Mouse (Mus musculus) lung, adult 18-20 months (tissue): ENCODE data around the gene Ajm1.

ENCODE experiments used
- DNase-seq, 2 experiments: peaks; one replicate each; pipeline ENCODE4 v3.0.0; 2022; ENCODE audit warnings: mixed read lengths in 2 of 2

Gene Ajm1

GRCm38 (mm10) chr2:25581294-25581864 is at the start of gene Ajm1:
Gene Ajm1 (minus strand): TSS chr2:25581757.
- peak; percentile 56 to 57 for DNase-seq

DNA sequence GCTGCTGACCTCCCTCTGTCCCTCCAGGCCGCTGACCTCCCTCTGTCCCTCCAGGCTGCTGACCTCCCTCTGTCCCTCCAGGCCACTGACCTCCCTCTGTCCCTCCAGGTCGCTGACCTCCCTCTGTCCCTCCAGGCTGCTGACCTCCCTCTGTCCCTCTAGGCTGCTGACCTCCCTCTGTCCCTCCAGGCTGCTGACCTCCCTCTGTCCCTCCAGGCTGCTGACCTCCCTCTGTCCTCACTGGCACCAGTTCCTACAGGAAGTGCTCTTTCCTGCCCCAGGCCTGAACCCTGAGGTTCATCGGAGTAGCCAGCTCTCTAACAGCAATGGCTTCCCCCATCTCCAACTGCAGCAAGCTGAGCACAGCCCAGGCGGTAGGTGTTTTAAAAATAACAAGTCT is 47.2 kb upstream of the Ajm1 start:
- DNase-seq: no peak

DNA sequence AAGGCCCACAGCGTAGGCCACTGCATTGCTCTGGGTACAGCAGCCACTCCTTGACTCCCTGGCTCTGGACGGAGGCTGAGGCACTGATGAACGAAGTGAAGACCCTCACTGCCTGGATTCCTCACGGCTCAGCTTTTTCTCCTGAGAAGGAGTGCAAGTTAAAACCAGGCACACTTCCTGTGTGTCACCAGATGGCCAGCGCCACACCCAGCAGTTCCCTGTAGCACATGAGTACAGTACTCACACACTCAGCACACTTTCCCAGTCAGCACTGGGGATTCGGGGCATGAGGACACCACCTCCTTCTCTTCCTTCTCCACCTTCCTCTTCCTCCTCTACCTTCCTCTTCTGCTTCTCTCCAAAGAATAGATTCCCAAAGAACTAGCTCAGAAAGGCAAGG is 46.3 kb upstream of the Ajm1 start, which contains the start of gene Fcna:
Fcna (minus strand) TSS at position 220 of the 400 bp plus-strand sequence.
- DNase-seq: no peak

DNA sequence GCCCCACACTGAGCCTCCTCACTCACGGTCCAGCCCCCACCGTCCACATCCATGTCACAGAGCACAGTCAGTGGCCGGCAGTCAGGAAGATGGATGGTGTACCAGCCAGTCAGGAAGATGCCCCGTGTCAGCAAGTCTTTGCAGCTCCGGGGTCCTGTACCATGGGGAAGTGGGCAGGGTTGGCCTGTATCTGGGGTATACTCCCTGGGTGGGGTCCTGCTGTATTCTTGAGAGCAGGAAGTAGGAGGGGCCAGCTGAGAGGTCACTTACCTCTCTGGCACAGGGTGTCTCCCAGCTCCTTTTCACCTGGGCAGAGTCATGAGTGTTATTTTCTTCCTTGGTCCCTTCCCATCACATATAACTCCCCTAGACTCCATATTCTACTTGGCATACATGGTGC is 44.4 kb upstream of the Ajm1 start:
- DNase-seq: no peak

- peak; percentile 93 to 96 for DNase-seq
Measured at GRCm38 (mm10) chr2:25621229-25622200, 40.0 kb upstream of the Ajm1 start, which contains the start of gene Tmem141. Gene Tmem141 (minus strand): TSS chr2:25622005.

- DNase-seq: no peak
Measured at GRCm38 (mm10) chr2:25620852-25621228, 39.3 kb upstream of the Ajm1 start.

DNA sequence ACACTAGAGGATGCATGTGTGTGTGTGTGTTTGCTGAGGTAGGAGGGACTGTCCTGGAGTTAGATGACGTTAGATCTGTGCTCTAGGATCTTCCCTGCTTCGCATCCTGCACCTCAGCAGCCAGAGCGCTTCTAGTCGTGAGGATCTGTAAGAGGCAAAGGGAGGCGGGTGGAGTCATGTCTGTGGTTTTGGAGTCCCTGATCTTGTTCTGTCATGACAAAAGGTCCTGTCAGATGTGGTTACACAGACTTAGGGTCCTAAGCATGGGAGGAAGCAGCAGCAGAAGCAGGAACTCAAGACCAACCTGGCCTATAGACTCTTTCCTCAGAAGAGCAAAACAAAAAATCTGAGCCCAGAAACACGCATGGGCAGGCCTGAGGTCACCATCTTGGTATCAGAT is 38.8 kb upstream of the Ajm1 start:
- DNase-seq: no peak

DNA sequence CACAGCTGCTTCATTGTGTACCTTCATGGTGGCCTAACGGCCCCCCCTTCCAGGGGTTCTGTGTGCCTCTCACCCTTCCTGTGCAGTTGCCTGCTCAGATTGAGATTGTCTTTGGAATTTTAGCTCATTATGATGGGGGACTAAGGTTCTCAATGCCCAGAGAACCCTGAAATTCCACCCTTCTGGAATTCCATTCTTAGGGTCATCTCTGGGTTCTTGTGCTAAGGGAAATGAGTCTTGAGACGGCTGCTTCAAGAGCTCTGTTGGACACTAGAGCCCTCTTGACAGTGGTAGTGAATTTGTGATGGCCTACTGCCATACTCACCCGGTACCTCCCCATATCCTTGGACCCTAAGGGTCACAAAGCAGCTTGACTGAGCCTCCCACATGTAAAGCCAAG is 36.0 kb upstream of the Ajm1 start, which contains the start of gene Ccdc183:
Ccdc183 (minus strand) TSS at position 101 of the 400 bp plus-strand sequence.
- DNase-seq: no peak

GRCm38 (mm10) chr2:25616398-25616797 is 34.8 kb upstream of the Ajm1 start:
- DNase-seq: no peak

GRCm38 (mm10) chr2:25608671-25609070 is 27.1 kb upstream of the Ajm1 start:
- no peak for DNase-seq

DNA sequence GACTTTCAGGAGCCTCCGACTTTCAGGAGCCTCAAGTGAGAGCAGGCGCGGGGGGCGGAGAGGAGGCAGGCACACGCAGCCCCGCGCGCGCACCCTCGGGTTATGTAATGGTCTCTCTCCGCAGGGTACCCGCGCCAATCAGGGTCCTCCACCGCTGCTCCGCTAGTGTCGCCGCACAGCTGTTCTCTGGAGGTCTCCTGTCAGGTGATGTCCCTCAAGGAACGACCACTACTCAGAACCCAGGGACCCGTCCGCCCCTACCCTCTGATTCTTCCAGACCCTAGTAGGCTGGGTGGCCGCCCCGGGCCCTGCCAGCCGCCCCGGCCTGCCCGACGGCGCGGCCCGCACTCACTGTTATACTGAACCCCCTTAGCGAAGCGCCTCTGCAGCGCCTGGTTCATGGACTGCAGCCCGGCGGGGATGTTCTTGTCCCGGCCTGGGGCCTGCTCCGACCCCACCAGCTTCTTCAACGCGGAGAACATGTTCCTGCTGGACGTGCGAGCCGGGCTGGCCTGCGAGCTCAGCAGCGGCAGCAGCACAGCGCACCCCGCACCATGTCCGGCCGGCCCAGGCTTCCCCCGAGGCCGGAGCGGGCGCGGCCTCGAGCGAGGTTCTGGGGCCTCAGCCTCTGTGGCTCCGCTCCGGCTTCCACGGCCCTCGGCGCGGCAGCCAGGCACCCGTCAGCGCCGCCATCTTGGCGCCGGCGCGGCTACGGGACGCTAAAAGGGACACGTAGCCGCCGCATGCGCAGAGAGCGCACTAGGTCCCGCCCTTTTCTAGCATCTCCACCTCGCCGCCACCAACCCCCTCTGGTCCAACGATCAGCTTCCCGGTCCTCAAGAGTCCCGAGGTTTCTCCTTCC is 26.4 kb upstream of the Ajm1 start, which contains the start of gene Rabl6:
Rabl6 (minus strand) TSS at position 761 of the 862 bp plus-strand sequence.
- peak; percentile 87 to 88 for DNase-seq

DNA sequence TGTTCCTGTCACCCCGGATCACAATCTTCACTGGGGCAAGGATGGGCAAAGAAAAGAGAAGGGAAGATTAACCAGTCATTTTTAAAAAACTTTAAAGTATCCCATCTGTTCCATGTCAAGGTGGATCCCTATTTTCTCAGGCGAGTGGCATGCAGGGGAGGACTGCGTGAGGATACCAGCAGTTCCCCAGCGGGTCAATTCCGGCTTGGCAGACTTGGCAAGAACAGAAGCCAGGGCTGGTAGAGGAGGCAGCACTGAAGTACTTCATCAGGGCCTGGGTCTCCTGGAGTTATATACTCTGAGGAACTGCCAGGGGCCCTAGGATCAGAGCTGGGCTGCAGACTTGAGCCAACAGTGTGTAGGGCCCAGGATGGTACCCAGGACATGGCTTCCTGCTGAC is 21.0 kb upstream of the Ajm1 start:
- no peak for DNase-seq

- DNase-seq: no peak
Measured at GRCm38 (mm10) chr2:25600037-25600436, 18.5 kb upstream of the Ajm1 start.

DNA sequence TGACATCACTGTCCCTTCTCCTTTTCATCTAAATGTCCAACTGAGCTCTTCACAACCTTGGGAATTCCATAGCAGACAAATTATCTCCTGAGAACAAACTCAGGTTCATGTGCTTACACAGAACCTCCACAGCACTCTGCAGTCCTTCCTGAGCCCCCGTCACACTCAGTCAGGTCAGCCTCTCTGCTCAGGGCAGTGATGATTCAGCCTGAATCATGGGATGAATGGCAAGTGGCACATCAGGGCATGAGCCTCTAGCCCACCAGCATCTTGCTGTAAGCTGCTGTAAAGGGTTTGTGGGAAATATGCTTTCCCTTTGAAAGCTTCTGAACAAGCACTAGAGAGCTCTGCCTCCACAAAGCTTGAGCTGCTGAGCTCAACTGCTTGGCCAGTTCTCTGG is 17.2 kb upstream of the Ajm1 start:
- no peak for DNase-seq

DNA sequence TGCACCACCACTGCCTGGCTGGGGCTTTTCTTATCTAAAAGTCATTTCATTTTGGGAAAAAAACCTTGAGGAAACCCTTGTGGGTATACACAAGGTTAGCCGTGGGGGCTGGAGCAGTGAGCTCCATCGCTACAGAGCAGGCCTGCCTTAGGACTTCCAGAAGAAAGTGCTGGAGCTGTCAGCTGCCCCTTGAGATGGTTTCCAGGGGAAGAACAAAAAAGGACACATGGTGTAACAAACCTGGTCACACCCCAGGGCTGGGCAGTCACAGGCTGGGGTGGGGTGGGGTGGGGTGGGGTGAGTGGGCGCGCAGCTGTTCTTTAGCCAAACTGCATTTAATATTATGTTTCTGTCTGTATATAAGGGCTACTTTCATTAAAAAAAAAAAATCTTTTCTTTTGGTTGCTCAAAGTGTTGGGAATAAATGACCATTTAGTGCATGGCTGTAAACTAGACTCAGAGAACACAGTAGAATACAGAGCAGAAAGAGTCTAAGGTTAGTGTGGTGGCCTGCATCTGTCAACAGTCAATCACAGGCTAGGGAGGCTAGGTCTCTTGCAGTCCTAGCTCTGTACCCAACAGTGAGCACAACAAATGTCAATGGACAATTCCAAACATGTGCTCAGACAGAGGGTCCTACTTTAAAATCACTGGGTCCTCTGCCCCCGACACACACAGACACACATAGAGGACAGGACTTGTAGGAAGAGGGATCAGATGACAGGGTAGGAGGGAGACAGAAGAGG is 15.4 kb upstream of the Ajm1 start:
- DNase-seq: no peak

DNA sequence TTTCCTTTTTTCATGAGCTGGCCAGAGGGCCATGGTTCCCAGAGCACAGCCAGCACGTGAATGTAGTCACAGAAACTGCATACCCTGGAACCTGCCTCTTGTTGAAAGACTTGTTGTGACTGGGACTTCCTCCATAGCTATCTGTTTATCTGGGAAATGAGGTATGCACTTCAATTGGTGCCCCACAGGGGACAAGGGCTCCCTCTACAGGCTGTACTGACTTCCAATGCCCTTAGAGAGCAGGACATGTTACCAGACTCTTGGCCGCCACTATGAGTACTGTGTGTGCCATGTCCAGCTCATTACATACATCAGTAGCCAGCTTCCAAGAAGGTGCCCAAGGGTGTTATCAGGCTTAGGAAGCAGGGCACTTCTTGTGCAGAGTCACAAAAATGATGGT is 10.3 kb upstream of the Ajm1 start:
- DNase-seq: peak; percentile 42 to 61

DNA sequence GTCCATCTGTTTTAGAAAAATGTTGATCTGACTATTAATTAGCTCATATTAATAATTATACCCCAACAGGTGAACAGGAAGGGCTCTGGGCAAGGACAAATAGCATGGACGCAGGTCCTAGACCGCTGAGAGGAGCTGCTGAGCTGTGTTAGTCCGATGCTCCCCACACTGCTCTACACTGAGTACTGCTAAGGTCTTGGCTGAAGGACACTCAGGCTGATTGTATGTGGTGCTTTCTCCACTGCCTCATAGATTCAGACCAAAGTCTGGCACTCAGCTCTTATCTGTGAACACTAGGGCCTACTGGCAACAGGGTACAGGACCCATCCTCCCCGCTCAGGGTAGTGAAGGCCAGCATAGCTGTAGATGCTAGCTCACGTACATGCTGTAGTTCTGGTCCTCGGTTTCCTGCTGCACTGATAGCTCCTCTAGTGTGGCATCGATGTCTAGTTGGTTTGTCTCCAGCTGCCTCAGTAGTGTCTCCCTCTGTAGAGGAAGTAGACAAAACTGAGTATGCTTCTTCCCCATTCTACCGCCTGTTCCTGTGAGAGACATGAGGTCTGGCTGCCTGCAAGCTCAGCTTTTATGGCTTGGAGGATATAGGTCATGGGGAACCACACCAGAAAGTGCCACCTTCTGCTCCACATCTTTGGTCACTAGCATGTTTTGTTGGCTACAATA is 6.8 kb upstream of the Ajm1 start:
- DNase-seq: no peak

- DNase-seq: no peak
Measured at GRCm38 (mm10) chr2:25587290-25587689, 5.7 kb upstream of the Ajm1 start.

GRCm38 (mm10) chr2:25585601-25586000 is 4.0 kb upstream of the Ajm1 start:
- DNase-seq: no peak

- DNase-seq: no peak
Measured at GRCm38 (mm10) chr2:25584856-25585255, 3.3 kb upstream of the Ajm1 start.

- DNase-seq: no peak
Measured at GRCm38 (mm10) chr2:25584152-25584551, 2.6 kb upstream of the Ajm1 start.

- DNase-seq: no peak
Measured at GRCm38 (mm10) chr2:25583571-25583970, 2.0 kb upstream of the Ajm1 start.
